Mouse (Mus musculus): ENCODE data around the gene Trmt112.

Trmt112 gene

GRCm38 (mm10) chr19:6942764-6943163 is 33.3 kb downstream of the Trmt112 start:
- no peak for DNase-seq (ENCODE audit: extremely low read depth, low read depth, low spot score)

- no peak for DNase-seq (ENCODE audit: extremely low read depth, low read depth, low spot score)
These were observed 34.2 kb downstream of the Trmt112 start for GRCm38 (mm10) chr19:6943709-6944108.

GRCm38 (mm10) chr19:6947742-6948141 is 38.2 kb downstream of the Trmt112 start:
- DNase-seq (ENCODE audit: extremely low read depth, low read depth, low spot score), result no peak

GRCm38 (mm10) chr19:6948186-6948585 is 38.7 kb downstream of the Trmt112 start:
- no peak for DNase-seq (ENCODE audit: extremely low read depth, low read depth, low spot score)

GRCm38 (mm10) chr19:6949532-6949931 is 40.0 kb downstream of the Trmt112 start:
- no peak for DNase-seq (ENCODE audit: extremely low read depth, low read depth, low spot score)

GRCm38 (mm10) chr19:6949951-6950350 is 40.5 kb downstream of the Trmt112 start:
- no peak for DNase-seq (ENCODE audit: extremely low read depth, low read depth, low spot score)

- DNase-seq (ENCODE audit: extremely low read depth, low read depth, low spot score), result no peak
These were observed 41.2 kb downstream of the Trmt112 start for GRCm38 (mm10) chr19:6950613-6951153.

GRCm38 (mm10) chr19:6951381-6951968 is 42.0 kb downstream of the Trmt112 start:
- peak; percentile 68 for DNase-seq (ENCODE audit: extremely low read depth, low read depth, low spot score)

- peak; percentile 66 for DNase-seq (ENCODE audit: extremely low read depth, low read depth, low spot score)
These were observed 42.7 kb downstream of the Trmt112 start for GRCm38 (mm10) chr19:6951994-6952711.

GRCm38 (mm10) chr19:6952712-6953037 is 43.2 kb downstream of the Trmt112 start:
- DNase-seq (ENCODE audit: extremely low read depth, low read depth, low spot score), result no peak

GRCm38 (mm10) chr19:6954046-6954445 is 44.5 kb downstream of the Trmt112 start:
- DNase-seq (ENCODE audit: extremely low read depth, low read depth, low spot score), result no peak

GRCm38 (mm10) chr19:6955424-6955823 is 45.9 kb downstream of the Trmt112 start:
- DNase-seq (ENCODE audit: extremely low read depth, low read depth, low spot score), result no peak

- no peak for DNase-seq (ENCODE audit: extremely low read depth, low read depth, low spot score)
These were observed 47.0 kb downstream of the Trmt112 start for GRCm38 (mm10) chr19:6956461-6956860.
